Mouse (Mus musculus) neutrophil, adult 59 days (primary cell): ENCODE data around the gene Lag3. TPM values are rescaled to one million over a fixed set of nuclear protein-coding genes. Genes with fewer than 3 reads are reported as not detected.

Experiments
- total RNA-seq, 2 experiments: library from RNA; stranded (reverse); gene quantifications; 1 replicate in 1 of 2; 2 replicates in 1 of 2; pipeline ENCODE4 v1.2.4; 2023

The Lag3 gene
- total RNA-seq: under 1 TPM; 0.37 to 0.73 TPM

GRCm38 (mm10) chr6:124911533-124912218, at the start of gene Lag3:
Gene Lag3, minus strand, starts transcription at chr6:124911705.

GRCm38 (mm10) chr6:124930754-124931524, 19.4 kb upstream of the Lag3 start, which contains the start of gene Mlf2:
Gene Mlf2, plus strand, starts transcription at chr6:124931386.

GRCm38 (mm10) chr6:124919695-124920317, 8.3 kb upstream of the Lag3 start, which contains the start of gene Ptms:
Gene Ptms, minus strand, starts transcription at chr6:124920103.

GRCm38 (mm10) chr6:124887986-124888385, 23.5 kb downstream of the Lag3 start, which contains the start of gene Cd4:
Gene Cd4, minus strand, starts transcription at chr6:124888221.

GRCm38 (mm10) chr6:124863658-124864298, 47.7 kb downstream of the Lag3 start, which contains the start of gene Gpr162:
Gene Gpr162, minus strand, starts transcription at chr6:124863983.

GRCm38 (mm10) chr6:124856916-124857839, 54.3 kb downstream of the Lag3 start, which contains the start of gene P3h3:
Gene P3h3, minus strand, starts transcription at chr6:124857752.

Other genes with a start within 250 kb of the Lag3 start
- 10 to 100 TPM; 39.7 to 48.9 TPM for gene Lpcat3, start 248.7 kb downstream of the Lag3 start, total RNA-seq
- 10 to 100 TPM; 49.4 to 59.1 TPM for gene Emg1, start 199.5 kb downstream of the Lag3 start, total RNA-seq
- gene Phb2, start 199.4 kb downstream of the Lag3 start, total RNA-seq: 100 to 1,000 TPM; 104 to 117 TPM
- 100 to 1,000 TPM; 415 to 423 TPM for gene Ptpn6, start 173.0 kb downstream of the Lag3 start, total RNA-seq
- 100 to 1,000 TPM; 118 to 130 TPM for gene Grcc10, start 170.3 kb downstream of the Lag3 start, total RNA-seq
- gene Gm45234, start 155.7 kb downstream of the Lag3 start, total RNA-seq: not detected
- 10 to 100 TPM; 28.0 to 34.6 TPM for gene Atn1, start 155.2 kb downstream of the Lag3 start, total RNA-seq
- not detected for gene Eno2, start 142.0 kb downstream of the Lag3 start, total RNA-seq
- gene Lrrc23, start 132.0 kb downstream of the Lag3 start, total RNA-seq: not detected
- gene Spsb2, start 103.0 kb downstream of the Lag3 start, total RNA-seq: 10 to 100 TPM; 22.1 to 22.7 TPM
- 100 to 1,000 TPM; 120 to 136 TPM for gene Tpi1, start 97.4 kb downstream of the Lag3 start, total RNA-seq
- 10 to 100 TPM; 59.3 TPM for gene Usp5, start 82.2 kb downstream of the Lag3 start, total RNA-seq
- 10 to 100 TPM; 63.3 to 71.4 TPM for gene Cdca3, start 82.2 kb downstream of the Lag3 start, total RNA-seq
- not detected for gene Gnb3, start 71.4 kb downstream of the Lag3 start, total RNA-seq
- under 1 TPM; 0.42 to 0.64 TPM for gene P3h3, start 54.0 kb downstream of the Lag3 start, total RNA-seq
- not detected for gene Gpr162, start 47.7 kb downstream of the Lag3 start, total RNA-seq
- under 1 TPM; 0.20 to 0.29 TPM for gene Cd4, start 23.5 kb downstream of the Lag3 start, total RNA-seq
- 100 to 1,000 TPM; 106 to 150 TPM for gene Ptms, start 8.4 kb upstream of the Lag3 start, total RNA-seq
- 10 to 100 TPM; 92.0 to 97.0 TPM for gene Mlf2, start 19.7 kb upstream of the Lag3 start, total RNA-seq
- gene Cops7a, start 53.8 kb upstream of the Lag3 start, total RNA-seq: 10 to 100 TPM; 17.3 to 22.6 TPM
- not detected for gene Pianp, start 85.0 kb upstream of the Lag3 start, total RNA-seq
- gene Zfp384, start 97.4 kb upstream of the Lag3 start, total RNA-seq: 10 to 100 TPM; 68.6 to 81.0 TPM
- 10 to 100 TPM; 65.4 to 82.9 TPM for gene Ing4, start 128.1 kb upstream of the Lag3 start, total RNA-seq
- gene Acrbp, start 138.0 kb upstream of the Lag3 start, total RNA-seq: 10 to 100 TPM; 11.4 to 12.0 TPM
- 10 to 100 TPM in 1 of 2 experiments, 1 to 10 TPM in 1; 8.4 to 12.3 TPM for gene Lpar5, start 156.2 kb upstream of the Lag3 start, total RNA-seq
- 100 to 1,000 TPM; 178 to 182 TPM for gene Chd4, start 184.3 kb upstream of the Lag3 start, total RNA-seq
- 10 to 100 TPM; 18.6 to 20.5 TPM for gene Nop2, start 220.2 kb upstream of the Lag3 start, total RNA-seq
- gene Iffo1, start 233.5 kb upstream of the Lag3 start, total RNA-seq: 10 to 100 TPM; 29.2 to 34.4 TPM